Mouse (Mus musculus) CD4-positive naive resting alpha-beta T cell, adult 57 days (primary cell): ENCODE data around the gene Mboat1. TPM values are rescaled to one million over a fixed set of nuclear protein-coding genes. Genes with fewer than 3 reads are reported as not detected.

Experiments used
- total RNA-seq: library from RNA; stranded (reverse); gene quantifications from one replicate; pipeline ENCODE4 v1.2.4, GENCODE M21; 2023

Gene Mboat1
- 28.7 TPM for total RNA-seq

GRCm38 (mm10) chr13:30136243-30136922, at the start of gene Mboat1:
TSS of gene Mboat1 (plus strand) at chr13:30136489.

Other genes with a start within 250 kb of the Mboat1 start
- 1.5 TPM for gene E2f3, start 150.4 kb upstream of the Mboat1 start, total RNA-seq
- not detected for gene Agtr1a, start 200.0 kb downstream of the Mboat1 start, total RNA-seq